Mouse (Mus musculus): Measurements from ENCODE around the gene Slc25a11.

Slc25a11 gene

GRCm38 (mm10) chr11:70646691-70647650 lies at the start of gene Slc25a11, which contains the start of gene Rnf167:
Gene Slc25a11, minus strand, starts transcription at chr11:70647479.
Gene Rnf167, plus strand, starts transcription at chr11:70647235.
- peak; percentile 97 for DNase-seq

- DNase-seq, result no peak
Observed at GRCm38 (mm10) chr11:70693504-70693903, 46.2 kb upstream of the Slc25a11 start.

GRCm38 (mm10) chr11:70689578-70689977 lies 42.3 kb upstream of the Slc25a11 start:
- no peak for DNase-seq

- no peak for DNase-seq
Observed at GRCm38 (mm10) chr11:70688372-70688771, 41.1 kb upstream of the Slc25a11 start.

GRCm38 (mm10) chr11:70687601-70688199 lies 40.4 kb upstream of the Slc25a11 start, which contains the start of gene Camta2:
Gene Camta2, minus strand, starts transcription at chr11:70688105.
- peak; percentile 95 for DNase-seq

GRCm38 (mm10) chr11:70686901-70687566 lies 39.8 kb upstream of the Slc25a11 start:
- no peak for DNase-seq

DNA sequence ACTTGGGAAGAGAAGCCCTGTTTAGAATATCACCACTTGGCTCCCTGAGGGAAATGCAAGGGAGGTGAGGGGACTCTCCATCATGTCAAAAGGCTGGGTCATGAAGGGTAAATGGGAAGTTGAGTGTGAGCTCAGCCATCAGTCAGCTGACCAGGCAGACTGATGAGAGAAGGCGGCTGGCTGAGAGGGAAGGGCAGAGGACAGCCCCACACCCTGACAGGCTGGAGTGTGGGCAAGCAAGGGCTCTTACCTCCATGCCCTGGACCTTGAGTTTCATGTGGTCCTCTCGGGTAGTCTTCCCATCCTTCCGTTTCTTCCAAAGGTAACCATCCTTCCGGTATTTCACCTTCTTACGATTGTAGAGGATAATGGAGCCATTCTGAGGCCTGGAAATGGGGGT lies 36.4 kb upstream of the Slc25a11 start:
- DNase-seq, result no peak

- peak; percentile 46 for DNase-seq
Observed at GRCm38 (mm10) chr11:70681897-70682581, 34.8 kb upstream of the Slc25a11 start.

DNA sequence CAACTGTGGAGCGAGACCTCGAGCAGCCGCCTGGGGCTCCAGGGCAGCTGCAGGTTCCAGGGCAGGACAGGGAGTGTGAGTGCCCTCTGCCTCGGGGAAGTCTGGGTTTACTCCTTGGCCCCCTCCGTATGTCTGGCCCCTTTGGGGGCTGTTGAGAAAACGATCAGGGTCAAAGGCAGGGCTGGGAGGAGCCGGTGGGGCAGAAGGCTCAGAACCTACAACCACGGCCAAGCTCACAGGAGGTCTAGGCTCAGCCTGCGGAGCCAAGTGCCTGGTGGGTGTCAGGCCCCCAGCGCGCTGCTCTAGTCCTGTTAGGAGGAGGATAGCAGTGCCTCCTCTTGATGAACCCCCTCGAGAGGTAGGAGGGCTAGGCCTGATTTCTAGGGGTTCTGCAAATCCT lies 33.9 kb upstream of the Slc25a11 start:
- no peak for DNase-seq

DNA sequence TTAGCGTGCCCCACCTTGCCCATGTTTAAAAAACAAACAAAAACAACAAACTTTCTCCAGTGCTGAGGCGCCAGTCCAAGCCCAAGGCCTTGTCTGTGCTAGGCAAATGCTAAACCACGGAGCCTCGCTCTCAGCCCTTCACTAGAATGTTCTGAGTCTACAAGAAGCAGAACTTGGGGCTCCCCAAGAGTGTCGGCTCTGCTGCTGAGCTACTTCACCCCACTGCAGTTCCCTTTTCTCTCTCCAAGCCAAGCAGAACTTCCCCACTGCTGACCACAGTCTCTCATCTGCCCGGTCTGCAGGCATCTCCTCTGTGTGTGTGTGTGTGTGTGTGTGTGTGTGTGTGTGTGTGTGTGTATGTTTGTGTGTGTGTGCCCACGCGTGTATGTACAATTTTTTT lies 32.6 kb upstream of the Slc25a11 start:
- DNase-seq, result no peak

GRCm38 (mm10) chr11:70679361-70679760 lies 32.1 kb upstream of the Slc25a11 start:
- no peak for DNase-seq

DNA sequence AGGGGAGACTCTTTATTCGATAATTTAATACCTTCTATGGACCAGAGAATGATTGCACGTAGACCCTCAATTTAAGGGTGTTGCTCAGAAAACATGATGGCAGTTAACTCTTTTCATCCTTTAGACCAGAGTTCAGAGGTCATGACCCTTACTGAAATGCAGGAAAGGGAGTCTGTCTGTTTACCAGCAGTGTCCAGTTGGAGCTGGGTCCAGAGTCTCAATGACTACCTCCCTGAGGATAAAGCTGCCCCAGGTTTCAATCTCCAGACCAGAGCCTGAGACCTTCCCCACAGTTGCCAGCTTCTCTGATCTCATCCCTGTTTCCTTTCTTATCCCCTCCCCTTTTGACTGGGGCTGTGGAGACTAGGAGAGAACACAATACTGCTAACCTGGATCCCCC lies 31.3 kb upstream of the Slc25a11 start:
- no peak for DNase-seq

GRCm38 (mm10) chr11:70678092-70678491 lies 30.8 kb upstream of the Slc25a11 start:
- peak; percentile 3 for DNase-seq

GRCm38 (mm10) chr11:70674501-70674900 lies 27.2 kb upstream of the Slc25a11 start:
- no peak for DNase-seq

- DNase-seq, result no peak
Observed at GRCm38 (mm10) chr11:70674014-70674413, 26.7 kb upstream of the Slc25a11 start.

GRCm38 (mm10) chr11:70671333-70672047 lies 24.2 kb upstream of the Slc25a11 start:
- DNase-seq, result peak; percentile 7

DNA sequence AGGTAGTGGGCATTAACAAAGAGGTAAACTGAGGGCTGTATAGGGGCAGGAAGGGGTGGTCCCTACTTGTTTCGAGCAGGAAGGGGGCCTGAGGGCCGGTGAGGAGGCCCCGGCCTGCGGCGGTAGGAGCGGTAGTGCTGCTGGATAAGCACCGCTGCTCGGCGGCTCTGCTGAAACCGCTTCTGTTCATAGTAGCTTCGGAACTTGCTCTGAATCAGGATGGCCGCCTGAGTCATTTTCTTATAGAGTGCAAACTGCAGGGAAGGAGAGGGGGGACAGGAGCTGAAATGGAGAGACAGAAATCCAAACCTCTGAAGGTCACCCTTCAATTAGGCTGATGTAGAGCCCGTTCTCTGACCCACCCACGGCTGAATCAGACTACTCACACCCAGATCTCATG lies 23.2 kb upstream of the Slc25a11 start:
- peak; percentile 36 for DNase-seq

DNA sequence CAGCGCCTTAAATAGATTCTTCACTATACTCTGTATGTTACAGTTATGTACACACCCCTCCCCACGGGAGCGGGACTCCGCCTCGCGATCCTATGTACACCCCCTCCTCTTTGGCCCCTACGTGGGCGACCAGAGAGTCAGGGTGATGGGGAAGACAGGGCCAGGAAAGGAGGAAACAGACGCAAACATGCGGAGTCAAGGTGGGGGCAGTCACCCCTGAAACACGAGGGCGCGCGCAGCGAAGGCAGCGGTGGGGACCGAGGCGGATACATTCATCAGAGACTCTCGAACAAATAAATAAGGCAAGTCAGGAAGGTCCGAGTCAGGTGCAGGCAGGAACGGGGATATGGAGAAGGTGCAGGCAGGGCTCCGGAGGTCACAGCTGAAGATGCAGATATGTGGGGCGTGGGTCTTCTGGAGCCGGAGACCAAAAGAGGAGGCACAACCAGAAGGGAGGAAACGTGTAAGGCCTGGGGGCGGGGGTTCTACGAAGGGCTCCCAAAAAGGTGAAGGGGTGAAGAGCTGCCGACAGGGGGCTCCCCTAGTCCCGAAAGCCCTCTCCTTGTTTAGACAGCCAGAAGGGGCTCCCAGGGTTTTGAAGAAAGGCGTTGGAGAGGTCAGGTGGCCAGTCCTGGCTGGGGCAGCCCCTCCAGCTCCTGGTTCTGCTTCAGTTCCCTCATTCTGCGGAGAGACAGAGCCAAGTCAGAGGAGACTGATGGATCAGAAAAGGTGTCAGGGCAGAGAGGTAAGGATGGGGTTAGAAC lies 22.5 kb upstream of the Slc25a11 start:
- DNase-seq, result peak; percentile 94

- DNase-seq, result peak; percentile 91
Observed at GRCm38 (mm10) chr11:70668771-70669505, 21.7 kb upstream of the Slc25a11 start, which contains the start of gene Spag7. Gene Spag7, minus strand, starts transcription at chr11:70669416.

- peak; percentile 68 for DNase-seq
Observed at GRCm38 (mm10) chr11:70668335-70668770, 21.1 kb upstream of the Slc25a11 start.
